Mouse (Mus musculus): ENCODE measurements at regions not wholly inside any gene's neighbourhood (a gene's known extent, or its start where the extent isn't known, plus 50 kb on each side); places are given as distances from the start of the nearest gene placed in this dataset.

GRCm38 (mm10) chr3:156414431-156415427, 146.9 kb upstream of the Negr1 start:
- in situ Hi-C loops (cut with MboI, MseI), result no loop called here

- in situ Hi-C loops (cut with MboI, MseI), result no loop called here
Observed at GRCm38 (mm10) chr3:156418124-156418523, 143.5 kb upstream of the Negr1 start.

GRCm38 (mm10) chr3:156423100-156423499, 138.5 kb upstream of the Negr1 start:
- in situ Hi-C loops (cut with MboI, MseI), result no loop called here

GRCm38 (mm10) chr3:156455042-156455441, 106.6 kb upstream of the Negr1 start:
- in situ Hi-C loops (cut with MboI, MseI), result no loop called here

- in situ Hi-C loops (cut with MboI, MseI), result loop anchor here (10.0 kb wide), 1 partner anchor 842 kb away; no protein-coding TSS in a partner anchor
Observed at GRCm38 (mm10) chr3:156463299-156463698, 98.3 kb upstream of the Negr1 start.

GRCm38 (mm10) chr3:156465601-156466000, 96.0 kb upstream of the Negr1 start:
- in situ Hi-C loops (cut with MboI, MseI), result loop anchor here (10.0 kb wide), 1 partner anchor 839 kb away; no protein-coding TSS in a partner anchor

GRCm38 (mm10) chr3:156472665-156473064, 88.9 kb upstream of the Negr1 start:
- in situ Hi-C loops (cut with MboI, MseI), result no loop called here

Data from regulatory T cell (primary cell).